Mouse (Mus musculus) ovary, adult 18-20 months (tissue): Measurements from ENCODE around the gene Pfkm.

Experiments used
- DNase-seq: peaks from one replicate; pipeline ENCODE4 v3.0.0; 2022; ENCODE audit warnings: low spot score, mixed read lengths

Gene Pfkm

GRCm38 (mm10) chr15:98092372-98093120 is at the start of gene Pfkm:
Pfkm (plus strand) TSS chr15:98092589.
- DNase-seq = no peak

- no peak for DNase-seq
Measured at GRCm38 (mm10) chr15:98043967-98044366, 48.4 kb upstream of the Pfkm start.

- no peak for DNase-seq
Measured at GRCm38 (mm10) chr15:98044387-98044786, 48.0 kb upstream of the Pfkm start.

- DNase-seq = no peak
Measured at GRCm38 (mm10) chr15:98048918-98049700, 43.3 kb upstream of the Pfkm start.

- DNase-seq = no peak
Measured at GRCm38 (mm10) chr15:98051685-98052084, 40.7 kb upstream of the Pfkm start.

GRCm38 (mm10) chr15:98055246-98055645 is 37.1 kb upstream of the Pfkm start:
- no peak for DNase-seq

GRCm38 (mm10) chr15:98065881-98066280 is 26.5 kb upstream of the Pfkm start:
- DNase-seq = peak; percentile 23

GRCm38 (mm10) chr15:98066602-98067001 is 25.8 kb upstream of the Pfkm start:
- no peak for DNase-seq

- no peak for DNase-seq
Measured at GRCm38 (mm10) chr15:98067492-98067891, 24.9 kb upstream of the Pfkm start.

- DNase-seq = no peak
Measured at GRCm38 (mm10) chr15:98068506-98068905, 23.9 kb upstream of the Pfkm start.

GRCm38 (mm10) chr15:98069566-98070245 is 22.7 kb upstream of the Pfkm start:
- DNase-seq = no peak

- DNase-seq = no peak
Measured at GRCm38 (mm10) chr15:98070376-98070775, 22.0 kb upstream of the Pfkm start.

- DNase-seq = no peak
Measured at GRCm38 (mm10) chr15:98074521-98074920, 17.9 kb upstream of the Pfkm start.

- DNase-seq = no peak
Measured at GRCm38 (mm10) chr15:98075034-98075433, 17.4 kb upstream of the Pfkm start.

- no peak for DNase-seq
Measured at GRCm38 (mm10) chr15:98076901-98077300, 15.5 kb upstream of the Pfkm start.

- DNase-seq = no peak
Measured at GRCm38 (mm10) chr15:98088889-98089288, 3.5 kb upstream of the Pfkm start.

GRCm38 (mm10) chr15:98089421-98090183 is 2.8 kb upstream of the Pfkm start:
- no peak for DNase-seq

GRCm38 (mm10) chr15:98091841-98092240 is 548 bp upstream of the Pfkm start:
- DNase-seq = no peak

- peak; percentile 80 for DNase-seq
Measured at GRCm38 (mm10) chr15:98093121-98094011, 977 bp downstream of the Pfkm start, which contains the start of gene Senp1. Senp1 (minus strand) TSS chr15:98093744.

GRCm38 (mm10) chr15:98094905-98095304 is 2.5 kb downstream of the Pfkm start:
- no peak for DNase-seq

GRCm38 (mm10) chr15:98096957-98097356 is 4.6 kb downstream of the Pfkm start:
- no peak for DNase-seq
